Mouse (Mus musculus): Measurements from ENCODE around the gene Gm20852.
"Not testable (repeated sequence)": the region's sequence is repeated elsewhere in the genome, so short reads cannot be mapped to it uniquely, and the experiment has no call there.

Gm20852 gene

DNA sequence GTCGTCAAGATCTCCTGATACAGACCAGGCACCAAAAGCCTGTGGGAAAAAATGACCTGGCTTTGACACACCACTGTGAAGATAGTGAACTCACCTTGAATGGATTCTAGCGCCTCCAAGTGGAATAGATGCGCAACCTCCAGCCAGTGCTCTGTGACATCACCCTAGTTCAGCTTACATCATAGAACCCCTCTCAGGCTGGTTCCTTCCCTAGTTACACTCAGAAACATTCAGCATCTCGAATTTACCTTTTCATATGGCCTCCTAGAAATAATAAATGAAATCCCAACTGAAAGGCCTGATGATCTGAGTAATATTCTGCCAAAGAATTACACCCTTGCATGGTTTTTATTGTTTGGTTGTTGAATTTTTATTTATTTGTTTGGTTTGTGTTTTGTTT lies at the start of gene Gm20852:
Gm20852 (minus strand) TSS at position 101 of the 400 bp plus-strand sequence.
- not testable (repeated sequence) for DNase-seq (ENCODE audit: low spot score)
